Mouse (Mus musculus): ENCODE data around the gene Ube2j1. TPM values are rescaled to one million over a fixed set of nuclear protein-coding genes. Genes with fewer than 3 reads are reported as not detected.

Gene Ube2j1
- polyA plus RNA-seq, 1 experiment = 42.7 TPM

- Histone ChIP-seq H3K79me2 (ENCODE audit: control insufficient read depth, insufficient read depth) (no peaks in the 10 kb centered on the region), H3K79me3 (ENCODE audit: low read depth) (no peaks in the 10 kb centered on the region), H3ac (ENCODE audit: control insufficient read depth, insufficient read length, low read depth) (no peak overlapping the region), H3K27me3 (ENCODE audit: control insufficient read depth, insufficient read depth, insufficient read length) (no peaks in the 10 kb centered on the region), H3K4me3 (ENCODE audit: insufficient read depth, poor library complexity, severe bottlenecking) (no peak overlapping the region), H3K36me3 (ENCODE audit: control insufficient read depth, insufficient read depth) (no peaks in the 10 kb centered on the region)
- TF ChIP-seq CTCF (IDR thresholded peaks at IDR 0.05; ENCODE audit: control insufficient read depth, insufficient read depth, insufficient read length) = no peak
- no peak for TF ChIP-seq MAX (IDR thresholded peaks at IDR 0.05)
- no peak for TF ChIP-seq MYOG (IDR thresholded peaks at IDR 0.05; ENCODE audit: control insufficient read depth, extremely low read depth, insufficient read length)
- no peak for TF ChIP-seq USF1 (IDR thresholded peaks at IDR 0.05; ENCODE audit: low read depth)
- no peak for TF ChIP-seq CEBPB (IDR thresholded peaks at IDR 0.05; ENCODE audit: low read depth)
- TF ChIP-seq MYOD1 (IDR thresholded peaks at IDR 0.05; ENCODE audit: control insufficient read depth, insufficient read length, low read depth) = no peak
- TF ChIP-seq FOSL1 (IDR thresholded peaks at IDR 0.05; ENCODE audit: insufficient read depth, low read length, poor library complexity, severe bottlenecking) = no peak
Measured at GRCm38 (mm10) chr4:33061158-33061557, 29.9 kb downstream of the Ube2j1 start.

GRCm38 (mm10) chr4:33062981-33063380 lies 31.8 kb downstream of the Ube2j1 start, which contains the start of gene Gabrr2:
TSS of gene Gabrr2 (plus strand) at chr4:33062999.
- H3K4me3 ChIP-seq (ENCODE audit: insufficient read depth, poor library complexity, severe bottlenecking) = no peak within 1 kb of the TSS
- TF ChIP-seq CEBPB (IDR thresholded peaks at IDR 0.05; ENCODE audit: low read depth) (no peak), CTCF (IDR thresholded peaks at IDR 0.05; ENCODE audit: control insufficient read depth, insufficient read depth, insufficient read length) (no peak), MYOG (IDR thresholded peaks at IDR 0.05; ENCODE audit: control insufficient read depth, extremely low read depth, insufficient read length) (no peak), MYOD1 (IDR thresholded peaks at IDR 0.05; ENCODE audit: control insufficient read depth, insufficient read length, low read depth) (no peak), USF1 (IDR thresholded peaks at IDR 0.05; ENCODE audit: low read depth) (no peak), MAX (IDR thresholded peaks at IDR 0.05) (no peak), FOSL1 (IDR thresholded peaks at IDR 0.05; ENCODE audit: insufficient read depth, low read length, poor library complexity, severe bottlenecking) (no peak)
- no peaks in the 10 kb centered on the region for H3K27me3 ChIP-seq (ENCODE audit: control insufficient read depth, insufficient read depth, insufficient read length)
- no peaks in the 10 kb centered on the region for H3K79me3 ChIP-seq (ENCODE audit: low read depth)
- H3K79me2 ChIP-seq (ENCODE audit: control insufficient read depth, insufficient read depth) = no peaks in the 10 kb centered on the region
- H3ac ChIP-seq (ENCODE audit: control insufficient read depth, insufficient read length, low read depth) = no peak within 1 kb of the TSS
- no peaks in the 10 kb centered on the region for H3K36me3 ChIP-seq (ENCODE audit: control insufficient read depth, insufficient read depth)

GRCm38 (mm10) chr4:33064986-33065385 lies 33.8 kb downstream of the Ube2j1 start:
- no peaks in the 10 kb centered on the region for H3K36me3 ChIP-seq (ENCODE audit: control insufficient read depth, insufficient read depth)
- H3K4me3 ChIP-seq (ENCODE audit: insufficient read depth, poor library complexity, severe bottlenecking) = no peak overlapping the region
- H3K79me3 ChIP-seq (ENCODE audit: low read depth) = no peaks in the 10 kb centered on the region
- H3ac ChIP-seq (ENCODE audit: control insufficient read depth, insufficient read length, low read depth) = no peak overlapping the region
- H3K27me3 ChIP-seq (ENCODE audit: control insufficient read depth, insufficient read depth, insufficient read length) = no peaks in the 10 kb centered on the region
- no peaks in the 10 kb centered on the region for H3K79me2 ChIP-seq (ENCODE audit: control insufficient read depth, insufficient read depth)
- TF ChIP-seq FOSL1 (IDR thresholded peaks at IDR 0.05; ENCODE audit: insufficient read depth, low read length, poor library complexity, severe bottlenecking) = no peak
- TF ChIP-seq CEBPB (IDR thresholded peaks at IDR 0.05; ENCODE audit: low read depth) = no peak

GRCm38 (mm10) chr4:33066223-33066960 lies 35.2 kb downstream of the Ube2j1 start:
- TF ChIP-seq MAX (IDR thresholded peaks at IDR 0.05) (no peak), CTCF (IDR thresholded peaks at IDR 0.05; ENCODE audit: control insufficient read depth, insufficient read depth, insufficient read length) (no peak), USF1 (IDR thresholded peaks at IDR 0.05; ENCODE audit: low read depth) (no peak), CEBPB (IDR thresholded peaks at IDR 0.05; ENCODE audit: low read depth) (no peak), MYOD1 (IDR thresholded peaks at IDR 0.05; ENCODE audit: control insufficient read depth, insufficient read length, low read depth) (no peak), MYOG (IDR thresholded peaks at IDR 0.05; ENCODE audit: control insufficient read depth, extremely low read depth, insufficient read length) (no peak), FOSL1 (IDR thresholded peaks at IDR 0.05; ENCODE audit: insufficient read depth, low read length, poor library complexity, severe bottlenecking) (no peak)
- no peak overlapping the region for H3K4me3 ChIP-seq (ENCODE audit: insufficient read depth, poor library complexity, severe bottlenecking)
- no peak overlapping the region for H3ac ChIP-seq (ENCODE audit: control insufficient read depth, insufficient read length, low read depth)
- no peaks in the 10 kb centered on the region for H3K79me3 ChIP-seq (ENCODE audit: low read depth)
- no peaks in the 10 kb centered on the region for H3K36me3 ChIP-seq (ENCODE audit: control insufficient read depth, insufficient read depth)
- H3K79me2 ChIP-seq (ENCODE audit: control insufficient read depth, insufficient read depth) = no peaks in the 10 kb centered on the region
- no peaks in the 10 kb centered on the region for H3K27me3 ChIP-seq (ENCODE audit: control insufficient read depth, insufficient read depth, insufficient read length)

DNA sequence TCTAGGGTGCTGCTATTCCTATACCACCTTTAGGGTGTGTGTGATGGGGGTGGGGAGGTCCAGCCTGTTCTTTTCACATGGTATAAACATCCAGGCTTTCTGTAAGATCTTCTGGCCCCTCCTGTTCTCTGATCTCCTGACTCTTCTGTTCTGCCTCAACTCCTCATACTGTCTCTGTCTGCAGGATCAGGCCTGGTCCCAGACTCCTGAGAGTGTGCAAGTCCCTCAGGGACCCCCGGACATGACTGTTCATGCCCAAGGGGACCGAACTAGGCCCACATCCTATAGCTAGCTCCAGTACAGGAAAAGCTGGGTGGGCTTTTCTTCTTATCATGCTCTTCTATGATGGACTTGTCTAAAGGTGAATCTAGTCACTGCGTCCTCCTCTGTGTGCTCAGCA lies 36.1 kb downstream of the Ube2j1 start:
- TF ChIP-seq CTCF (IDR thresholded peaks at IDR 0.05; ENCODE audit: control insufficient read depth, insufficient read depth, insufficient read length) (no peak), CEBPB (IDR thresholded peaks at IDR 0.05; ENCODE audit: low read depth) (no peak), MYOD1 (IDR thresholded peaks at IDR 0.05; ENCODE audit: control insufficient read depth, insufficient read length, low read depth) (no peak), FOSL1 (IDR thresholded peaks at IDR 0.05; ENCODE audit: insufficient read depth, low read length, poor library complexity, severe bottlenecking) (no peak), USF1 (IDR thresholded peaks at IDR 0.05; ENCODE audit: low read depth) (no peak), MAX (IDR thresholded peaks at IDR 0.05) (no peak), MYOG (IDR thresholded peaks at IDR 0.05; ENCODE audit: control insufficient read depth, extremely low read depth, insufficient read length) (no peak)
- Histone ChIP-seq H3K79me2 (ENCODE audit: control insufficient read depth, insufficient read depth) (no peaks in the 10 kb centered on the region), H3K4me3 (ENCODE audit: insufficient read depth, poor library complexity, severe bottlenecking) (no peak overlapping the region), H3K79me3 (ENCODE audit: low read depth) (no peaks in the 10 kb centered on the region), H3K27me3 (ENCODE audit: control insufficient read depth, insufficient read depth, insufficient read length) (no peaks in the 10 kb centered on the region), H3ac (ENCODE audit: control insufficient read depth, insufficient read length, low read depth) (no peak overlapping the region), H3K36me3 (ENCODE audit: control insufficient read depth, insufficient read depth) (no peaks in the 10 kb centered on the region)

- H3K4me3 ChIP-seq (ENCODE audit: insufficient read depth, poor library complexity, severe bottlenecking) = no peak overlapping the region
- no peaks in the 10 kb centered on the region for H3K79me2 ChIP-seq (ENCODE audit: control insufficient read depth, insufficient read depth)
- H3ac ChIP-seq (ENCODE audit: control insufficient read depth, insufficient read length, low read depth) = no peak overlapping the region
- H3K36me3 ChIP-seq (ENCODE audit: control insufficient read depth, insufficient read depth) = no peaks in the 10 kb centered on the region
- TF ChIP-seq CEBPB (IDR thresholded peaks at IDR 0.05; ENCODE audit: low read depth) (no peak), MYOD1 (IDR thresholded peaks at IDR 0.05; ENCODE audit: control insufficient read depth, insufficient read length, low read depth) (no peak), FOSL1 (IDR thresholded peaks at IDR 0.05; ENCODE audit: insufficient read depth, low read length, poor library complexity, severe bottlenecking) (no peak), CTCF (IDR thresholded peaks at IDR 0.05; ENCODE audit: control insufficient read depth, insufficient read depth, insufficient read length) (no peak), USF1 (IDR thresholded peaks at IDR 0.05; ENCODE audit: low read depth) (no peak), MYOG (IDR thresholded peaks at IDR 0.05; ENCODE audit: control insufficient read depth, extremely low read depth, insufficient read length) (no peak), MAX (IDR thresholded peaks at IDR 0.05) (no peak)
- no peaks in the 10 kb centered on the region for H3K27me3 ChIP-seq (ENCODE audit: control insufficient read depth, insufficient read depth, insufficient read length)
- H3K79me3 ChIP-seq (ENCODE audit: low read depth) = no peaks in the 10 kb centered on the region
Measured at GRCm38 (mm10) chr4:33067826-33068225, 36.6 kb downstream of the Ube2j1 start.
